Mouse (Mus musculus) forebrain, embryonic 11.5 days (tissue): ENCODE measurements around the gene Gm28372. TPM values are rescaled to one million over a fixed set of nuclear protein-coding genes. Genes with fewer than 3 reads are reported as not detected.

Experiments used
- ATAC-seq: fragments of 200-750 bp; cut with Nextera tagmentation; replicated peaks from 2 replicates; pipeline ENCODE4 v1.8.0; 2017; ENCODE audit warnings: moderate TSS enrichment; ENCODE audit not compliant: low FRiP score
- DNase-seq: peaks from one replicate; pipeline ENCODE4 v3.0.0-alpha.2; 2017; ENCODE audit warnings: low spot score
- H3K27ac ChIP-seq: fragments of 300-500 bp; sonication (generic); 2 replicates; pipeline ENCODE4 v1.5.1; 2014; ENCODE audit warnings: low read depth, low read length
- H3K27me3 ChIP-seq: fragments of 300-500 bp; sonication (generic); 2 replicates; pipeline ENCODE4 v1.6.1; 2014; ENCODE audit warnings: mild to moderate bottlenecking, low read length, mixed read lengths; ENCODE audit not compliant: control insufficient read depth, insufficient read depth
- H3K36me3 ChIP-seq: fragments of 300-500 bp; sonication (generic); 2 replicates; pipeline ENCODE4 v1.6.1; 2014; ENCODE audit warnings: mild to moderate bottlenecking, low read length, moderate library complexity, mixed read lengths; ENCODE audit not compliant: control insufficient read depth, insufficient read depth
- H3K4me1 ChIP-seq: fragments of 300-500 bp; sonication (generic); replicated peaks from 2 replicates; pipeline ENCODE4 v1.6.1; 2014; ENCODE audit warnings: low read length, mixed read lengths; ENCODE audit not compliant: control insufficient read depth, insufficient read depth
- H3K4me2 ChIP-seq: fragments of 300-500 bp; sonication (generic); 2 replicates; pipeline ENCODE4 v1.6.1; 2014; ENCODE audit warnings: low read depth, mild to moderate bottlenecking, low read length, moderate library complexity, mixed read lengths; ENCODE audit not compliant: severe bottlenecking
- H3K4me3 ChIP-seq: fragments of 300-500 bp; sonication (generic); 2 replicates; pipeline ENCODE4 v1.5.1; 2014; ENCODE audit warnings: low read depth, low read length
- H3K9ac ChIP-seq: fragments of 300-500 bp; sonication (generic); 2 replicates; pipeline ENCODE4 v1.6.1; 2014; ENCODE audit warnings: low read length
- H3K9me3 ChIP-seq: fragments of 300-500 bp; sonication (generic); 2 replicates; pipeline ENCODE4 v1.6.1; 2016; ENCODE audit warnings: low read length, mixed read lengths; ENCODE audit not compliant: control insufficient read depth
- WGBS: fragments of 180-500 bp; shearing (Covaris S2); extraction: QIAGEN DNeasy Blood & Tissue Kit; methylation state at CpG from one replicate; pipeline ENCODE4 v1.1.7; 2014; 5-methylcytosine and 5-hydroxymethylcytosine counted together
- polyA plus RNA-seq: library from polyadenylated mRNA; unstranded; fragments of >200 nt; fragmentation: Nextera tagmentation; extraction: Ambion mirVana; gene quantifications from 2 replicates; pipeline ENCODE4 v1.2.1, GENCODE M21; 2014

The Gm28372 gene
- polyA plus RNA-seq, 1 experiment from 2014 or later = not detected

DNA sequence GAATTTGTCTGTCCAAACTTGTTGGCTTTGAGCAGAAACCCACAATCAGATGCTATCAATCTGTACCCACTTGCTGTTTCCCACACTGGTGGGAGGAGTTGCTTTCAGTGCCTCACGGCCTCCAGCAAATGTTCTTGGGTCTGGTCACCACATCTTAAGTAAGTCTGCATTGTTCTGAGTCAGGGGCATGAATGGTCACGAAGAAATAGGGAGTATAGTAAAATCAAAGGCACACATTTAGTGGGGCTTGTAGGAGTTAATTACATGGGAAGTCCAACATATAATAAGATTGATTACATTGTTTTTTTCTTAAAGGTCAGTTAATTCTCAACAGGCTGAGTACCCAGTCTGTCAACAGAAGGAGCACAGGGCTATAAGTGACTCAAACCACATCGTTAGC lies 21.8 kb upstream of the Gm28372 start:
- Histone ChIP-seq H3K36me3 (no peaks in the 10 kb centered on the region), H3K4me2 (no peak overlapping the region), H3K4me1 (no peaks in the 10 kb centered on the region), H3K9me3 (no peaks in the 10 kb centered on the region), H3K27ac (no peak overlapping the region), H3K27me3 (no peaks in the 10 kb centered on the region), H3K4me3 (no peak overlapping the region), H3K9ac (no peak overlapping the region)
- DNase-seq (no peak), ATAC-seq (no peak)
- 38% methylated on average over 3 of the region's 3 CpGs for WGBS

DNA sequence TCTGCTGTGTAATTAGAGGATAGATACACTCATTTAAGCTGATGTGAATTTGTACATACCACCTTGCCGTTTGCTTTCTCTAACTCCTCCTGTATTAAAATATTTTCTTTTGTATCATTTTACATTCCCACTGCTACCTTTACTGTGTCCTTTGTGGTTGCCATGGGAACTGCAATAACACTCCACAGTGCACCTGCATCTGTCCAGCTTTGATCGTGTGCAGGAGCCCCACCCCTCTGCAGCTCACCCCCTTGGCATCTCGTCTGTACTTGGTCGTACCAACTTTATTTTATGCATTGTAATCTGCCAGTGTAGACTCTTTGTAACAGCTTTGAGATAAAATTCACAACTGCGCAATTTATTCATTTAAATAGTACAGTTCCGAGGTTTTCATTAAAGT lies 21.1 kb upstream of the Gm28372 start:
- WGBS = 79% methylated on average over 6 of the region's 6 CpGs
- Histone ChIP-seq H3K27me3 (no peaks in the 10 kb centered on the region), H3K4me3 (no peak overlapping the region), H3K27ac (no peak overlapping the region), H3K9me3 (no peaks in the 10 kb centered on the region), H3K4me2 (no peak overlapping the region), H3K36me3 (no peaks in the 10 kb centered on the region), H3K4me1 (no peaks in the 10 kb centered on the region), H3K9ac (no peak overlapping the region)
- ATAC-seq = no peak
- DNase-seq = no peak

DNA sequence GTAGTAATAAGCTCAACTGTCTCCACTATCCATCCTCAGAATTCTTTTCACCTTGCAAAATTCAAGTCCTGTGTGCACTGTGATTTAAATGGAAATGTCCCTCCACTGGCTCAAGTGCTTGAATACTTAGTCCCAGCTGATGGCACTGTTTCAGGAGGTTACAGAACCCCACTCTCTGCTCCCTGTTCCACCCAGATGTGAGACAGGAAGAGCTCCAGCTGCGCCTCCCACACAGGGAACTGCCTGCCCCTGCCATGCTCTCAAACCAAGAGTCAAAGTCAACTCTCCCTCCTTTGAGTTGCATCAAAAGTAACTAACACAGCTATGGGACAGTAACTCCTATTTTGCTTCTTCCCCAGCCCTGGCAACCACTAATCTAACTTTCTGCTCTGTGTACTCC lies 18.8 kb upstream of the Gm28372 start:
- Histone ChIP-seq H3K4me1 (no peaks in the 10 kb centered on the region), H3K9ac (no peak overlapping the region), H3K27me3 (no peaks in the 10 kb centered on the region), H3K4me3 (no peak overlapping the region), H3K4me2 (no peak overlapping the region), H3K36me3 (no peaks in the 10 kb centered on the region), H3K9me3 (no peaks in the 10 kb centered on the region), H3K27ac (no peak overlapping the region)
- 87% methylated on average over 1 of the region's 1 CpGs for WGBS
- DNase-seq (no peak), ATAC-seq (no peak)

DNA sequence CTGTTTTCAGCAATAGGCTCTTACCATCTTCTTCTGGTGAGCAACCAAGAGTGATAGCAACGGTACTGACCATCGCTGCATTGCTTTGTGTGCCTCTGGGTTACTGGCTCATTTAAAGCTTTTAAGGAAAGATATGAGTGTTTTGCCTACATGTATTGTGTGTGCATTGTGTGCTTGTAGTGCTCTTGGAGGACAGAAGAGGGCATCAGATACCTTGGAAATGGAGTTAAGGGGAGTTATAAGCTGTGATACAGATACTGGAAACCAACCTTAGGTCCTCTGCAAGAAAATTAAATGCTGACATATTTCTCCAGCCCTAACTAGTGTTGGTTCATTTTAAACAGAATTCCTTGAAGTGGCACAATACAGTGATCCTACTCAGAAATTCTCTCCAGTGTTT lies 16.2 kb upstream of the Gm28372 start:
- DNase-seq = no peak
- WGBS = 79% methylated on average over 2 of the region's 2 CpGs
- ATAC-seq = no peak
- no peak overlapping the region for H3K4me3 ChIP-seq
- H3K27ac ChIP-seq = no peak overlapping the region
- no peaks in the 10 kb centered on the region for H3K4me1 ChIP-seq
- no peaks in the 10 kb centered on the region; the same call in 1 of the 2 replicates for H3K36me3 ChIP-seq
- no peak overlapping the region for H3K9ac ChIP-seq
- H3K9me3 ChIP-seq = no peaks in the 10 kb centered on the region
- H3K4me2 ChIP-seq = no peak overlapping the region
- H3K27me3 ChIP-seq = no peaks in the 10 kb centered on the region

DNA sequence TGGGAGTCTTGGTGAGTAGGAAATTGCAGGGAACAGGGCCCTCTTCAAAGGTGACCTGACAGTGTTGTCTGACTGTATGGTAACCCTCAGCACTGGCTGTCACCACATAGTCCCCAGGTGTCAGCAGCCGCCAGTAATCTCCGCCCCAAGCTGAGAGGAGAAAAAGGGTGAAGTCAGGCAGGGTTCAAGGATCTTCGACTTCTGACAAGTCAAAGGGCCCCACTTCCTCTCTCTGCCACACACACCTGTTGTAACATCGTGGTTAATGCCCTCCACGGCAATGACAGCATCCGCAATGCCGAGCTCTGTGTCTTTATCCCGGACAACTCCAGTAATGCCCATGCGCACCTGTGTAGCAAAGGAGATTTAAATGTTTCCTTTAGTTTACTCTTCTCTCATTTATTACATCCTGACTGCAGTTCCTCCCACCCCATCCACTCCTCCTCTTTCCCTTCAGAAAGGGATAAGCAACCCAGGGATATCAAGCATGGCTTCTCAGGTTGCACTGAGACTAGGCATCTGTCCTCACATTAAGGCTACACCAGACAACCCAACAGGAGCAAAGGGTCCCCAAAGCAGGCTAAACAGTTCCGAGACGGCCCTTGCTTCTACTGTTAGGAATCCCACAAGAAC lies 13.9 kb upstream of the Gm28372 start:
- Histone ChIP-seq H3K4me1 (no peaks in the 10 kb centered on the region), H3K4me2 (no peak overlapping the region), H3K27me3 (no peaks in the 10 kb centered on the region), H3K27ac (no peak overlapping the region), H3K9ac (no peak overlapping the region), H3K4me3 (no peak overlapping the region), H3K9me3 (no peaks in the 10 kb centered on the region), H3K36me3 (no peaks in the 10 kb centered on the region; the same call in 1 of the 2 replicates)
- WGBS = 87% methylated on average over 11 of the region's 11 CpGs
- ATAC-seq (no peak), DNase-seq (no peak)

DNA sequence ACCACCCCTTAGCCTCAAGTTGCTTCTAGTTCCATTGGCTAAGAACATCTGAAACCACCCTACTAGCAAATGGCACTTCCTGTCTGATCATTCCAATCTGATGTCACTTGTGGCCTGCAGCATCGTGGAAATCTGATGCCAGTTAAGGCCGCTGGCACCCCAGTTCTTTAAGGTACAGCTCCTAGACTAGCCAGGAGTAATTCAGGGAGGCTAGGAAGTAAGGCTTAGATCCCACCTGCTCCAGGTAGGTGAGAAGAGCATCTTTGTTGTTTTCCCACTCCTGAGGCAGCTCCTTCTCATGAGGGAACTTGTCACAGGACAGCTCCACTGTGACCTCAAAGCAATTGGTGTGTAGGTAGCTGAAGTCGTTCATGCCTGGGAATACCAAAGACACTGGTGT lies 12.2 kb upstream of the Gm28372 start:
- WGBS = 94% methylated on average over 3 of the region's 3 CpGs
- no peaks in the 10 kb centered on the region for H3K9me3 ChIP-seq
- H3K9ac ChIP-seq = no peak overlapping the region
- H3K4me3 ChIP-seq = no peak overlapping the region
- no peaks in the 10 kb centered on the region; the same call in 1 of the 2 replicates for H3K36me3 ChIP-seq
- ATAC-seq (no peak), DNase-seq (no peak)
- H3K4me2 ChIP-seq = no peak overlapping the region
- peaks cover 8% of the 10 kb centered on the region for H3K4me1 ChIP-seq
- H3K27ac ChIP-seq = no peak overlapping the region
- H3K27me3 ChIP-seq = no peaks in the 10 kb centered on the region

DNA sequence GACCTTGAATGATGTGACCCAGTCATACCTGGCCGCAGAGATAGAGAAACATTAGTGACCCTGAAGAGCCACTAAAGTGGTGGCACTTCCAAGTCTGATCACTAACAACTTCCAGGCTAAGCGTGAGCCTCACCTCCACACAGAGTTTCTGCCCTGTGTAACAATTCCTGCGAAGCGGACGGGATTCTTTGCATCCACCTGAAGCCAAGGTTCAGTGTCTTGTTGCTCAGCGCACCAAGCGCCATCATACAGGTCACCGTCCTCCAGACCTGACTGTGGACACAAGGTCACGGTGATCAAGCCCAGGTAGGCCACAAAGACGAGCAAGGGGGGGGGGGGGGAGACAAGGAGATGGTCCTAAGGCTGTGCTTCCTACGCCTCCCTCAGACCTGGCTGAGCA lies 9.3 kb upstream of the Gm28372 start:
- WGBS = 93% methylated on average over 11 of the region's 11 CpGs

DNA sequence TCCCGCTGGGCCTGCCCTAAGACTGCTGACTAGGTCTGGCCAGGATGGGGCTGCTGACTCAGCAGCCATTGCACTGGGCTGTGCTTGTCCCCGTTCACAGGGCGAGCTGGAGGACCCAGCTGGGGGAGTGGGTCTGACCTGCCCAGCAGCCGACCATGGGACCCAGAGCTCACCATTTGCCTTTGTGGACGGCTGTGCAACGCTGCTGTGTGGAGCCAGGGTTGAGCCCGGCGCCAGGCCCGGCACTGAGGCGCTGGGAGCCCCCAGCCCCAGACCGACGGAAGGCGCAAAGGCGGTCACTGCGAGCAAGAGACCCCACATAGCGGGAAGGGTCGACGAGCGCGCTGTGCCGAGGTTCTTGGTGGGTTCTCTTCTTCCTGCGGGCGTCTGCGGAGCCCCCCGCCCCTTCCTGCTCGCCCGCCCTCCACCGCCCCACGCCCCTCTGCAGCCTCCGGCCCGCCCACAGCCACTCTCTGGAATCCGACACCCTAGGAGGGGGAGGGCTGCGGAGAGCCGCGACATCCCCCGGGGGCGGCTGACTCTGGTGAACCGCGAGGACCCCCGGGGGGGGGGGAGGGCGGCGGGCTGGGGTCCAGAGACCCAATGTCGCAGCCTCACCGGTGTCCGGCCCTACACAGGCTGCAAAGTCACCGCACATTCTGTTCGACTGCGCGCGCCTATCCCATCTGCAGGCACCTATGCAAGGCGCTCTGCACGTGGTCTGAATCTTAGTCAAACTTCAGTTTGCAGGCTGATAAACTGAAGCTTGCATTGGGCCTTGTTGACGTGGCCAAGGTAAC lies 7.7 kb upstream of the Gm28372 start, which contains the start of gene Cpxm1:
TSS of gene Cpxm1 (minus strand) at position 389 of the 800 bp plus-strand sequence.
- ATAC-seq = peak; percentile 89
- peak; percentile 83 for DNase-seq
- Histone ChIP-seq H3K4me3 (peak within 1 kb of the TSS; percentile 52), H3K4me2 (peak within 1 kb of the TSS; percentile 93), H3K27me3 (no peaks in the 10 kb centered on the region), H3K4me1 (peaks cover 8% of the 10 kb centered on the region), H3K9me3 (no peaks in the 10 kb centered on the region), H3K9ac (peak within 1 kb of the TSS; percentile 75), H3K27ac (no peak within 1 kb of the TSS), H3K36me3 (no peaks in the 10 kb centered on the region; the same call in 1 of the 2 replicates)
- under 1% methylated on average over 49 of the region's 53 CpGs for WGBS

More for the DNA sequence above, 9.3 kb upstream of the Gm28372 start:
- Histone ChIP-seq H3K9ac (no peak overlapping the region), H3K4me2 (no peak overlapping the region), H3K4me1 (peaks cover 8% of the 10 kb centered on the region), H3K36me3 (no peaks in the 10 kb centered on the region; the same call in 1 of the 2 replicates), H3K27me3 (no peaks in the 10 kb centered on the region), H3K4me3 (no peak overlapping the region), H3K27ac (no peak overlapping the region), H3K9me3 (no peaks in the 10 kb centered on the region)
- DNase-seq (no peak), ATAC-seq (no peak)
